10 mouse cellular contexts compared by ENCODE assay signal in genomic region chr10:95858164-95858563, GRCm38 (mm10). TPM values are rescaled to one million over a fixed set of nuclear protein-coding genes. Genes with fewer than 3 reads are reported as not detected.
DNase-seq lines count a peak whose midpoint lies in the region; ATAC-seq and TF ChIP-seq lines count a peak whose summit lies in the region.
"Had no signal": no experiment of that assay in that cellular context is flagged by ENCODE, and none has a peak within 500 bp of the region (broad histone marks: within the 10 kb centered on the region; RNA-seq: fewer than 3 reads in every experiment).

No protein-coding gene starts in this region.

- H3K4me1 ChIP-seq in embryonic facial prominence, embryonic 11.5 days (ENCODE audit: control insufficient read depth, insufficient read depth, low read length) = no peaks in the 10 kb centered on the region
- 0 out of 2 replicates have a peak, but pooled peaks cover 4% of the 10 kb centered on the region for H3K4me1 ChIP-seq in embryonic facial prominence, embryonic 10.5 days

- H3K9ac ChIP-seq in embryonic facial prominence, embryonic 11.5 days (replicated peaks; ENCODE audit: low read length) = no peak overlapping the region

- intact Hi-C loops in left cerebral cortex, adult 2 months (cut with DNase I) = loop anchor here (2.0 kb wide), 1 partner anchor 305 kb away; no protein-coding TSS in a partner anchor

- no peak for ATAC-seq in embryonic facial prominence, embryonic 11.5 days (replicated peaks; ENCODE audit: insufficient number of reproducible peaks, low FRiP score, low TSS enrichment, low read depth)
- ATAC-seq in common myeloid progenitor, adult 5-6 weeks (replicated peaks; ENCODE audit: low read depth, poor library complexity, severe bottlenecking) = peak; percentile 85
- peak; percentile 89 for ATAC-seq in neutrophil, adult 5-6 weeks (ENCODE audit: extremely low read depth, insufficient number of reproducible peaks, low FRiP score, poor library complexity, severe bottlenecking)
- ATAC-seq in erythroblast, adult 5-6 weeks (replicated peaks; ENCODE audit: low FRiP score, poor library complexity, severe bottlenecking) = no peak

- peak; percentile 78 for DNase-seq in embryonic facial prominence, embryonic 11.5 days (ENCODE audit: low spot score)
- DNase-seq in embryonic facial prominence, embryonic 10.5 days (ENCODE audit: low spot score) = no peak
- peak in 1 of 2 experiments; percentile 11 for DNase-seq in left cerebral cortex, adult 2 months (ENCODE audit: extremely low spot score in 1 of 2, low spot score in 2 of 2)
- DNase-seq in left cerebral cortex, adult 8-10 months (ENCODE audit: low spot score in 2 of 2) = no peak
- peak; percentile 81 for DNase-seq in CD4-positive, CD25-positive, alpha-beta regulatory T cell, adult 2 months (ENCODE audit: low read depth, low spot score)

- no peaks in the 10 kb centered on the region for H3K36me3 ChIP-seq in embryonic facial prominence, embryonic 11.5 days (replicated peaks; ENCODE audit: control insufficient read depth, insufficient read depth, low read depth, low read length)
- no peaks in the 10 kb centered on the region for H3K36me3 ChIP-seq in embryonic facial prominence, embryonic 10.5 days (replicated peaks)

- no peak overlapping the region for H3K4me3 ChIP-seq in embryonic facial prominence, embryonic 11.5 days (ENCODE audit: low read depth, low read length)
- no peak overlapping the region for H3K4me3 ChIP-seq in embryonic facial prominence, embryonic 10.5 days
- no peak overlapping the region for H3K4me3 ChIP-seq in left cerebral cortex, adult 2 months

- TF ChIP-seq CTCF in left cerebral cortex, adult 2 months (IDR thresholded peaks at IDR 0.05) = peak; percentile 73

- no peak overlapping the region for H3K4me2 ChIP-seq in embryonic facial prominence, embryonic 11.5 days (ENCODE audit: low read depth, low read length)

- H3K27me3 ChIP-seq in embryonic facial prominence, embryonic 11.5 days (ENCODE audit: control insufficient read depth, insufficient read depth, low read length) = no peaks in the 10 kb centered on the region
- H3K27me3 ChIP-seq in embryonic facial prominence, embryonic 10.5 days (replicated peaks; ENCODE audit: low read depth, poor library complexity, severe bottlenecking) = no peaks in the 10 kb centered on the region

- H3K9me3 ChIP-seq in embryonic facial prominence, embryonic 11.5 days (replicated peaks; ENCODE audit: control insufficient read depth, low read length) = no peaks in the 10 kb centered on the region
- no peaks in the 10 kb centered on the region for H3K9me3 ChIP-seq in embryonic facial prominence, embryonic 10.5 days

- no peak overlapping the region for H3K27ac ChIP-seq in embryonic facial prominence, embryonic 11.5 days (replicated peaks; ENCODE audit: low read depth, low read length)
- no peak overlapping the region for H3K27ac ChIP-seq in embryonic facial prominence, embryonic 10.5 days (replicated peaks)
- no peak overlapping the region for H3K27ac ChIP-seq in left cerebral cortex, adult 2 months

- 21% methylated on average over 2 of the region's 2 CpGs for WGBS in embryonic facial prominence, embryonic 11.5 days
- 26% methylated on average over 2 of the region's 2 CpGs for whole genome bisulfite sequencing in embryonic facial prominence, embryonic 10.5 days

RNA-seq across cellular contexts. Expression of gene Gm33543, which starts 15.4 kb away (rescaled TPM):
- polyA plus RNA-seq in embryonic facial prominence, embryonic 11.5 days (2014; fragmentation: Nextera tagmentation; extraction: Ambion mirVana) = not detected in 2 replicates
- polyA plus RNA-seq in embryonic facial prominence, embryonic 10.5 days (2016; fragmentation: Nextera tagmentation; extraction: Ambion mirVana) = not detected in 2 replicates
- not detected for total RNA-seq in left cerebral cortex, adult 2 months (2021)
- total RNA-seq in left cerebral cortex, adult 8-10 months (2022) = under 1 TPM in 1 of 4 experiments, not detected in 3; 0.26 TPM
- total RNA-seq in common myeloid progenitor, adult 5-6 weeks (2017) = not detected in 2 replicates
- total RNA-seq in neutrophil, adult 5-6 weeks (2017) = 0.25 and 0.47 TPM in 2 replicates
- not detected in 2 replicates for total RNA-seq in erythroblast, adult 5-6 weeks (2015; ENCODE audit: low replicate concordance)
- total RNA-seq in erythroblast, adult 5-6 weeks (2017; ENCODE audit: low replicate concordance) = not detected in 2 replicates
- total RNA-seq: adrenal gland, postnatal 36 days had no signal
- polyA plus RNA-seq: large intestine, adult 2 months had no signal

Comparison
In these comparisons a context has a peak if more than half of its experiments do, and no peak if none do; other contexts are left out.
1. DNase-seq: peak in embryonic facial prominence, embryonic 11.5 days (single experiment) and CD4-positive, CD25-positive, alpha-beta regulatory T cell, adult 2 months (single experiment); none in embryonic facial prominence, embryonic 10.5 days (single experiment) and left cerebral cortex, adult 8-10 months (0 of 2).
2. ATAC-seq: peak in common myeloid progenitor, adult 5-6 weeks (single experiment) and neutrophil, adult 5-6 weeks (single experiment); none in embryonic facial prominence, embryonic 11.5 days (single experiment) and erythroblast, adult 5-6 weeks (single experiment).